Mouse (Mus musculus) bone marrow, adult 2 months (tissue): ENCODE measurements at regions not wholly inside any gene's neighbourhood (a gene's known extent, or its start where the extent isn't known, plus 50 kb on each side); places are given as distances from the start of the nearest gene placed in this dataset.

Source experiments
- H3K27ac ChIP-seq: fragments of 200-500 bp; 2 replicates; pipeline ENCODE4 v1.5.1; 2012; ENCODE audit warnings: low read depth, mild to moderate bottlenecking, control low read depth, inconsistent platforms, low read length; ENCODE audit not compliant: control insufficient read depth, poor library complexity, insufficient read depth
- H3K4me1 ChIP-seq: fragments of 200-500 bp; 2 replicates; pipeline ENCODE4 v1.6.1; 2011; ENCODE audit warnings: low read length; ENCODE audit not compliant: control insufficient read depth, insufficient read depth
- H3K4me3 ChIP-seq: fragments of 200-500 bp; replicated peaks from 2 replicates; pipeline ENCODE3; 2011; ENCODE audit warnings: mild to moderate bottlenecking, low read depth, low read length, control low read depth; ENCODE audit not compliant: control insufficient read depth
- CTCF ChIP-seq: fragments of 200-500 bp; IDR thresholded peaks from 2 replicates; pipeline ENCODE4 v1.5.1; 2011; ENCODE audit warnings: low read length, control low read depth; ENCODE audit not compliant: control insufficient read depth, insufficient read depth
- POLR2A ChIP-seq: fragments of 200-500 bp; IDR thresholded peaks from 2 replicates; pipeline ENCODE4 v1.6.1; 2011; ENCODE audit warnings: low read depth, mild to moderate bottlenecking, control low read depth, low read length, borderline replicate concordance; ENCODE audit not compliant: control insufficient read depth
- WGBS: fragments of 180-500 bp; shearing (Covaris S2); methylation state at CpG from one replicate; pipeline ENCODE4 v1.1.7; 2018; 5-methylcytosine and 5-hydroxymethylcytosine counted together

DNA sequence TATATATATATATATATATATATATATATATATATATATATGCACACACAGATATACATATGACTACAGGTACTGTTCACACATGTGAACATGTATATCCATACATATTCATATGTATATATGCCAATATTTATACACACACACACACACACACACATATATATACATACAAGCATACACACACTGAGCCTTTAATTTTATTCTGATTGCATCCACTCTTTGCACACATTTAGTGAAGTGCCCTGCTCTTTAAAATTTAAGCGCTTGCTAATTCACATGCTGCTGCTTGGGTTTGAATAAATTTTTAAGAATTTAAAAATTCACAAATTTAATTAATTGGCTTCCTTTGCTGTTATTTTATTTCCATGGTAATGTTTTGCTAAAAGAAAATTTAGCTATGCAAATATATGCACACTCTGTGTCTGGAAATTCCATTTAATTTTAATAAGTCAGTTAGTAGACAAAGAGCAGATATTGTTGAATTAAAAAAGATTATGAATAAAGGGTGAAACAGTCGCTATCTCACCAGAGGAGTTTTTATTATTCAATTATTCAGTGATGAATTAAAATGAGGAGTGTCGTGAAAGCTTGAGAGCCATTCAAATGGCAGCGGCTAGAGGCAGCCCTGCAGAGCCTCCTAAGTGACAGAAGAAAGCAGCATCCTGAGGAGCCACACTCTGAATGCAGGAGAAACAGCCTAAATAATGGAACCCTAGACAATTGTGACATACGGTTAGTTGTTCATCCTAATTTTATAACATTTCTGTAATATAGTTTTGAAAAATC is 348.3 kb upstream of the BB014433 start:
- WGBS, result 78% methylated on average over 5 of the region's 5 CpGs
- H3K4me1 ChIP-seq, result no peaks in the 10 kb centered on the region
- TF ChIP-seq POLR2A, result no peak
- TF ChIP-seq CTCF, result no peak
- H3K27ac ChIP-seq, result no peak overlapping the region
- no peak overlapping the region for H3K4me3 ChIP-seq

DNA sequence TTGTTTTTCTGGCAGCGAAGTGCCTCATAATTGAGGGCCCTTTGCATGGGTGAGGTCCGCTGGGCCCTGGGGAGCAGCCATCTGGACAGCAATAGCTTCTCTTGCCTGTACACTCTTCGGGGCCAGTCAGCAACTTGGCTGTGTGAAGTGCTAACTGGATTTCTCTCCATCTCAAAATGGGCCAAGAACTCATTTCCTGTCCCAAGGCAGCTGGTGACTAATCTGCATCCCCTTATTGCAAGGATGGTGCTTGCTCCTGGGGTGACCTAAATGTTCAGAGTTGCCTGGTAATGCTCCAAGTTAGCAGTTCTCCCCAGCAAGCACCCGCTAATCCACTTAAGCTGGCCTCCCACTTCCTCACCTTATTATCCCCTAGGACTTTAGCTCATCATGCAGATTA is 346.2 kb upstream of the BB014433 start:
- TF ChIP-seq CTCF, result no peak
- H3K4me1 ChIP-seq, result no peaks in the 10 kb centered on the region
- no peak overlapping the region for H3K27ac ChIP-seq
- WGBS, result 55% methylated on average over 4 of the region's 4 CpGs
- no peak overlapping the region for H3K4me3 ChIP-seq

GRCm38 (mm10) chr8:15388791-15389190 is 342.9 kb upstream of the BB014433 start:
- no peak overlapping the region for H3K4me3 ChIP-seq
- H3K4me1 ChIP-seq, result no peaks in the 10 kb centered on the region
- WGBS, result 85% methylated on average over 5 of the region's 5 CpGs
- no peak for TF ChIP-seq CTCF
- no peak for TF ChIP-seq POLR2A
- no peak overlapping the region for H3K27ac ChIP-seq

GRCm38 (mm10) chr8:15367063-15367462 is 321.2 kb upstream of the BB014433 start:
- TF ChIP-seq POLR2A (no peak), CTCF (no peak)
- WGBS, result 70% methylated on average over 2 of the region's 2 CpGs
- no peak overlapping the region for H3K4me3 ChIP-seq
- H3K27ac ChIP-seq, result no peak overlapping the region
- H3K4me1 ChIP-seq, result no peaks in the 10 kb centered on the region

DNA sequence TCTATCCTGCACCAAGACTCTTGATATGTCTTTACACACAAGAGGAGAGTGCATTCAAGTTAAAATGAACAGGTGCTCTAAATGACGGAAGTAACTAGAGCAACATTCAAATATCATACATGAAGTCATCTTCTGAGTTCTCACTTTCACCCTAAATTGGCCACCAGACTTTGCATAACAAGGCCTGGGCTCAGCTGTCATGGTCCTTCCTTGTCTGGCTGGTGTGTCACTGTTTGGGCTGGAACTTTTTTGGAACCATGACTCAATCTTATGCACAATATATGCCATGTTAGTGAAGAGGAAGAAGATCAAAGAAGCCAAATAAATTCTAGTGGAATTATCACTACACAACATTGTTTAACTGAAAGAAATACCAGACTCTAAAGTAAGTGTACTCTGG is 318.7 kb upstream of the BB014433 start:
- WGBS, result 77% methylated on average over 1 of the region's 1 CpGs
- Histone ChIP-seq H3K4me3 (no peak overlapping the region), H3K27ac (no peak overlapping the region), H3K4me1 (no peaks in the 10 kb centered on the region)
- no peak for TF ChIP-seq CTCF
- no peak for TF ChIP-seq POLR2A

DNA sequence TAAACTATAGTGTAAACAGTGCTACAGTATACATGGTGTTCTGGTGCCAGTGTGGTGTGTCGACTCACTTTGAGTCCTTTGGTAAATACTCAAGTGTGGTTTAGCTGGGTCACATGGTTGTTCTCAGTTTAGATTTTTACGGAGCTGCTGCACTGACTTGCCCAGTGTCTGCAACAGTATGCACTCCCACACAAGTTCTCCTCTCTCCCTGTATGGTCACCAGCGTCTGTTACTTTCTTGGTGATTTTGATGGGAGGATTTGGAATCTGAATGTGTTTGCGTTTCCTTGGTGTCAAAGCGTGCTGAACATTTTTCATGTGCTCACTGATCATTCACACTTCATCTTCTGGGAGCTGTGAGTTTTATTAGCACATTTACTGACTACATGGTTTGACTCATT is 298.3 kb upstream of the BB014433 start:
- Histone ChIP-seq H3K4me3 (no peak overlapping the region), H3K27ac (no peak overlapping the region), H3K4me1 (no peaks in the 10 kb centered on the region)
- WGBS, result 80% methylated on average over 5 of the region's 5 CpGs
- TF ChIP-seq CTCF, result no peak

- no peak overlapping the region for H3K27ac ChIP-seq
- no peak overlapping the region for H3K4me3 ChIP-seq
- TF ChIP-seq POLR2A, result no peak
- TF ChIP-seq CTCF, result no peak
- H3K4me1 ChIP-seq, result no peaks in the 10 kb centered on the region
- WGBS, result 65% methylated on average over 1 of the region's 1 CpGs
Measured at GRCm38 (mm10) chr8:15343616-15344015, 297.7 kb upstream of the BB014433 start.

- no peak overlapping the region for H3K4me3 ChIP-seq
- H3K4me1 ChIP-seq, result no peaks in the 10 kb centered on the region
- TF ChIP-seq CTCF (no peak), POLR2A (no peak)
- no peak overlapping the region for H3K27ac ChIP-seq
- 78% methylated on average over 4 of the region's 4 CpGs for WGBS
Measured at GRCm38 (mm10) chr8:15334532-15334931, 288.7 kb upstream of the BB014433 start.

DNA sequence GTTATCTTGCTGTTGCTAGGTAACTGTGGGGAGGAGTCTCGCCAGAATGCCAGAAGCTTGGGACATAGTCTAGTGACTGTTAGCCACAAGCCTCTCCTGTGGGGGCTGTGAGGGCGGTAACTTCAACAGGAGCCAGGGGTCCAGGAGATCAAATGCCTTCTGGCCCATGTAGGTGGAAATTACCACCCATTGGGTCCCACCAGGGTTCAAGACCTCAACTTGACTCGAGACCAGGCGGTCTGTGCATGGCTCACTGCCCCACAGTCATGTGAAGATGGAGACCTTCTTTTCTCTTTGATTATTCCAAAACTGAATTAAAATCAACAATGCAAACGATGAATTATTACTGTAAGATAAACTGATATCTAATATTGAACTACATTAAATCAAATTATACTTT is 281.4 kb upstream of the BB014433 start:
- no peaks in the 10 kb centered on the region for H3K4me1 ChIP-seq
- H3K27ac ChIP-seq, result no peak overlapping the region
- WGBS, result 43% methylated on average over 5 of the region's 5 CpGs
- no peak for TF ChIP-seq CTCF
- TF ChIP-seq POLR2A, result no peak
- no peak overlapping the region for H3K4me3 ChIP-seq
